Mouse (Mus musculus) stomach, postnatal 0 days (tissue): ENCODE results near the gene C1qtnf5. TPM values are rescaled to one million over a fixed set of nuclear protein-coding genes. Genes with fewer than 3 reads are reported as not detected.

ENCODE experiments used
- ATAC-seq: fragments of 200-750 bp; cut with Nextera tagmentation; 2 replicates; pipeline ENCODE4 v1.8.0; 2017; ENCODE audit not compliant: low FRiP score, low TSS enrichment
- DNase-seq: peaks from one replicate; pipeline ENCODE4 v3.0.0-alpha.2; 2016; ENCODE audit warnings: low spot score
- H3K27ac ChIP-seq: fragments of 300-500 bp; sonication (generic); replicated peaks from 2 replicates; pipeline ENCODE4 v1.5.1; 2014; ENCODE audit warnings: mild to moderate bottlenecking, control low read depth
- H3K27me3 ChIP-seq: fragments of 300-500 bp; sonication (generic); 2 replicates; pipeline ENCODE4 v1.6.1; 2014; ENCODE audit warnings: low read length; ENCODE audit not compliant: control insufficient read depth, insufficient read depth
- H3K36me3 ChIP-seq: fragments of 300-500 bp; sonication (generic); 2 replicates; pipeline ENCODE4 v1.6.1; 2014; ENCODE audit warnings: low read length, mixed read lengths; ENCODE audit not compliant: control insufficient read depth, insufficient read depth
- H3K4me1 ChIP-seq: fragments of 300-500 bp; sonication (generic); replicated peaks from 2 replicates; pipeline ENCODE4 v1.6.1; 2014; ENCODE audit warnings: antibody characterized with exemption; ENCODE audit not compliant: control insufficient read depth, insufficient read depth
- H3K4me2 ChIP-seq: fragments of 300-500 bp; sonication (generic); replicated peaks from 2 replicates; pipeline ENCODE4 v1.6.1; 2014; ENCODE audit warnings: low read depth, mild to moderate bottlenecking, control low read depth, moderate library complexity
- H3K4me3 ChIP-seq: fragments of 300-500 bp; sonication (generic); 2 replicates; pipeline ENCODE4 v1.5.1; 2014; ENCODE audit warnings: low read depth, low read length, control low read depth
- H3K9ac ChIP-seq: fragments of 300-500 bp; sonication (generic); 2 replicates; pipeline ENCODE4 v1.6.1; 2014; ENCODE audit warnings: mild to moderate bottlenecking, low read length, control low read depth, mixed read lengths
- H3K9me3 ChIP-seq: fragments of 300-500 bp; sonication (generic); 2 replicates; pipeline ENCODE4 v1.6.1; 2016; ENCODE audit warnings: low read length; ENCODE audit not compliant: control insufficient read depth
- CTCF ChIP-seq: IDR thresholded peaks from 2 replicates; pipeline ENCODE4 v1.5.1; 2016; ENCODE audit warnings: antibody characterized with exemption, low read depth, mild to moderate bottlenecking, moderate library complexity
- EP300 ChIP-seq: optimal IDR thresholded peaks from 2 replicates; pipeline ENCODE3; 2016; ENCODE audit warnings: antibody characterized with exemption
- WGBS: fragments of 180-500 bp; shearing (Covaris S2); extraction: QIAGEN DNeasy Blood & Tissue Kit; methylation state at CpG from one replicate; pipeline ENCODE4 v1.1.7; 2014; 5-methylcytosine and 5-hydroxymethylcytosine counted together
- polyA plus RNA-seq: library from polyadenylated mRNA; unstranded; fragments of >200 nt; fragmentation: Nextera tagmentation; extraction: Ambion mirVana; gene quantifications from 2 replicates; pipeline ENCODE4 v1.2.1, GENCODE M21; 2015

The C1qtnf5 gene
- polyA plus RNA-seq, 1 experiment from 2014 or later: 5.3 TPM

DNA sequence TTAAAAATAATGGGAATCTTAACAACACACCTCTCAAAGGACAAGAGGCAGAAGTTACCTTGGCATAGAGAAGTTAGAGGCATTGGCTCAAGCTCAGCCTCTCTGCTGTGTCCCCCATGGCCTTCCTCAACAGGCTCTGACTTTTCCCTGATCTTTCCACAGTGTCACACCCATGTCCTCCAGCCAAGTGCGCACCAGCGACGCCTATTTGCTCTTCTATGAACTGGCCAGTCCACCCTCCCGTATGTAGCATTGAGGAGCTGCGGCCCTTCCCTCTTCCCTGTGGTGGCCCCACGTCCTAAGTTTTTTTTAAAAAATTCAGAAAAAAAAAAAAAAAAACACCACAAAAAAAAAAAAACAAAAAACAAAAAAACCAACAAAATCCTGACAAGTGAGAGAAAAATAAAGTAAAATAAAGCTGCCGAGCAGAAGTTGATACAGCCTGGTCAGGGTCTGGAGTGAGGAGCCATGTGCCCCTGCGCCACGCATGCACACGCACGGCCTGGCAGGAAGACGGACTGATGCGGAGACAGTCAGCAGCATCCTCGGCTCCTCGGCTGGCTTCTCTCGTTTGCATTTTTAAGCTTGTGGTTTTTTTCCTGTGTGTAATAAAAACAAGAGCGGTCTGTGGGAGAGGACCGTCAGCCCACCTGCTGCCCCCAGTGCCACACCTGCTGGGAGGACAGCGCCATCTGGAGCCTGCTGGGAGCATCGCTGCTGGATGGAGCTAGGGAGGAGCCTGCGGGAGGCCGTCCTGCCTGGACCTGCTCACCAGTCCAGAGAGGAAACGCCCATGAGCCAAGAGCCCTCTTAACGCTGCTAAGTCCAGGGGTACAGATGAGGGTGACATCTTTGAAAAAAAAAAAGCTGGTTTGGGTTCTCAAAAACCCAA, 13.2 kb upstream of the C1qtnf5 start:
- DNase-seq: peak; percentile 87
- Histone ChIP-seq H3K4me2 (no peak overlapping the region), H3K9ac (no peak overlapping the region), H3K36me3 (no peaks in the 10 kb centered on the region; the same call in 1 of the 2 replicates), H3K4me1 (no peaks in the 10 kb centered on the region), H3K27me3 (no peaks in the 10 kb centered on the region), H3K4me3 (no peak overlapping the region), H3K9me3 (no peaks in the 10 kb centered on the region), H3K27ac (no peak overlapping the region)
- ATAC-seq: peak; percentile 68
- peak; percentile 90 for TF ChIP-seq CTCF
- TF ChIP-seq EP300: no peak
- 38% methylated on average over 24 of the region's 24 CpGs for WGBS

- no peak for TF ChIP-seq EP300
- TF ChIP-seq CTCF: no peak
- Histone ChIP-seq H3K9me3 (no peaks in the 10 kb centered on the region), H3K4me2 (no peak overlapping the region), H3K27ac (no peak overlapping the region), H3K36me3 (no peaks in the 10 kb centered on the region; the same call in 1 of the 2 replicates), H3K4me3 (no peak overlapping the region), H3K4me1 (no peaks in the 10 kb centered on the region), H3K27me3 (no peaks in the 10 kb centered on the region), H3K9ac (no peak overlapping the region)
- DNase-seq (no peak), ATAC-seq (no peak)
- WGBS: 87% methylated on average over 3 of the region's 3 CpGs
These were observed 12.3 kb upstream of the C1qtnf5 start for GRCm38 (mm10) chr9:44094737-44095136.

DNA sequence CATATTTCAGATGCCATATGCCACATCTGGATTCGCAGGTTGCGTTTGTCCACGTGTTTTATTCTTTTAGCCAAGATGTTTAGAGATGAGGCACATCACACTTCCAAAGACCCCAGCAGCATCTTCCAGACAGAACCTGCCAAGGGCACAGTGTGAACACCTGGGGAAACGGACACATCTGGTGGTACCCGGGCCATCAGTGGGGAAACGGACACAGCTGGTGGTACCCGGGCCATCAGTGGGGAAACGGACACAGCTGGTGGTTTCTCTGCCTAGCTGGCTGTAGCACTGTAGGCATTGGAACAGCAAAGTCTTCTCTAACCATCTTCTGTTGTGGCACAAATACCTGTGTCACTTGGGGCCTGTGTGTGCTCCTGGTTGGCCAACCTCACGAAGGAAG, 11.3 kb upstream of the C1qtnf5 start:
- Histone ChIP-seq H3K4me1 (no peaks in the 10 kb centered on the region), H3K36me3 (no peaks in the 10 kb centered on the region; the same call in 1 of the 2 replicates), H3K4me3 (no peak overlapping the region), H3K27me3 (no peaks in the 10 kb centered on the region), H3K9ac (no peak overlapping the region), H3K27ac (no peak overlapping the region), H3K9me3 (no peaks in the 10 kb centered on the region), H3K4me2 (no peak overlapping the region)
- 92% methylated on average over 9 of the region's 9 CpGs for WGBS
- no peak for DNase-seq
- TF ChIP-seq EP300 (no peak), CTCF (no peak)
- no peak for ATAC-seq

DNA sequence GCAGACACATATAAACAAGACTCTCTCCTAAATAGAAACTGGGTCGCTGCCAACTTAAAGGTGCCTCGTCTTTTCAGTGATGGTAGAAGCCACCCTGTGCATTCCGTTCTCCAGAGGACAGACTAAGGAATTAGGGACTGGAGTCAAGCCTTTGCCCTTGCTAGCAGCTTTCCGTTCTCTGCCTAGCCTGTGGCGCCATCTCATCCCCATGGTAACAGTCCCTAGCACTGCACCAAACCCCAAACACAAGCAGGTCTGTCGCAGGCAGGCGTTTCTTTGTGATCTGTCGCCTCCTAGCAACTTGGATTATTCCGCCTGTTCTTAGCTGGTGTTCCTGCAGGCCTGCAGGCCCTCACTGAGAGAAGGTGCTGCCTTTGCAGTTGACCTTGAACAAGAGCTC, 10.5 kb upstream of the C1qtnf5 start:
- Histone ChIP-seq H3K27ac (no peak overlapping the region), H3K4me2 (no peak overlapping the region), H3K27me3 (no peaks in the 10 kb centered on the region), H3K4me3 (no peak overlapping the region), H3K9me3 (no peaks in the 10 kb centered on the region), H3K4me1 (no peaks in the 10 kb centered on the region), H3K36me3 (no peaks in the 10 kb centered on the region; the same call in 1 of the 2 replicates), H3K9ac (no peak overlapping the region)
- no peak for TF ChIP-seq EP300
- TF ChIP-seq CTCF: no peak; the same call in 1 of the 2 replicates
- WGBS: 33% methylated on average over 9 of the region's 9 CpGs
- peak; percentile 40; the same call in 1 of the 2 replicates for ATAC-seq
- DNase-seq: no peak

DNA sequence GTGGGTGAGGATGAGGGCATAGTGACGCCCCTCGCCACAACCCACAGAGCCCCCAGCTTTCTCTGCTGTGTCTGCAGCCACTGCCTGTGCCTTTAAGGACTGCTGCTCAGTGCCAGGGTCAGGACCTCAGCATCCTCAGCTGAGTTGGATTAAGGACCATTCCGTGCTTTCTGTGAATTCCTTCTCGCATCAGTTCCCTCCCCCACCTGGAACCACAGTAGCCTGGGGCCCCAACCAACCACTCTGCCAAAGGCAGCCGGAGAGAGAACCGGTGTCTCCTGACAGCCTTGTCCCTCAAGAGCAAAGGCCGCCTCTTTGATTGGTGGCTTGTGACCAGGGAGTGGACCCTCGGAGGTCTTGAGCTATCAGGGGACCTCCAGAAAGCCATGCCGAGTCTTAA, 5.6 kb upstream of the C1qtnf5 start, which contains the start of gene Mfrp:
Gene Mfrp, plus strand, starts transcription at position 240 of the 400 bp plus-strand sequence.
- no peaks in the 10 kb centered on the region for H3K9me3 ChIP-seq
- H3K4me3 ChIP-seq: no peak within 1 kb of the TSS
- 84% methylated on average over 9 of the region's 9 CpGs for WGBS
- no peak within 1 kb of the TSS for H3K9ac ChIP-seq
- DNase-seq (no peak), ATAC-seq (no peak)
- no peaks in the 10 kb centered on the region for H3K27me3 ChIP-seq
- no peaks in the 10 kb centered on the region for H3K36me3 ChIP-seq
- TF ChIP-seq CTCF (no peak), EP300 (no peak)
- H3K27ac ChIP-seq: no peak within 1 kb of the TSS
- no peaks in the 10 kb centered on the region for H3K4me1 ChIP-seq
- H3K4me2 ChIP-seq: no peak within 1 kb of the TSS

DNA sequence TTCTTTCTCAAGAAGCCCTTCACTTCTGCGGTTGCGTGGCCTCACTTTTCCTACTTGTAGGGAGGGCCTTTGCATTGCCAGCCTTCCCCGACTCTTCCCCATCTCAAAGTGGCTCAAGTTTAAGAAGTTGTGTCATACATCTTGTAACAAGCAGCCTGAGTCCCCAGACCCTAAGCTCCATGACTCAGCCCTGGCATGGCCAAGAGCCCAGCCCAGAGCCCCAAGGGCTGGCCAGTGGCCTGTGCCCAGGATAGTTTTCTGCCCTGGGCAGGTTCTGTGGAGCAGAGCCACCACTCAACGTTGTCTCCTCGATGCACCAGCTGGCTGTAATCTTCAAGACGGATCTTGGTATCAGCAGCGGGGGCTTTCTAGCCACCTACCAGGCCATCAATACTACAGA, 2.2 kb upstream of the C1qtnf5 start:
- 89% methylated on average over 7 of the region's 7 CpGs for WGBS
- H3K36me3 ChIP-seq: no peaks in the 10 kb centered on the region
- ATAC-seq: no peak

More for the DNA sequence above, 2.2 kb upstream of the C1qtnf5 start:
- DNase-seq: no peak
- peaks cover 10% of the 10 kb centered on the region for H3K4me1 ChIP-seq
- no peak overlapping the region for H3K4me3 ChIP-seq
- no peak overlapping the region for H3K4me2 ChIP-seq
- no peak overlapping the region for H3K9ac ChIP-seq
- no peak overlapping the region for H3K27ac ChIP-seq
- H3K27me3 ChIP-seq: no peaks in the 10 kb centered on the region
- TF ChIP-seq CTCF: no peak
- no peak for TF ChIP-seq EP300
- H3K9me3 ChIP-seq: no peaks in the 10 kb centered on the region
